Mouse (Mus musculus) brain, embryonic 14.5 days (tissue): ENCODE data around the gene Plk5. TPM values are rescaled to one million over a fixed set of nuclear protein-coding genes. Genes with fewer than 3 reads are reported as not detected.

Experiments
- DNase-seq: peaks from one replicate; pipeline ENCODE4 v3.0.0-alpha.2; 2011; ENCODE audit warnings: low read depth
- CTCF ChIP-seq: fragments of 200-500 bp; IDR thresholded peaks from 2 replicates; pipeline ENCODE4 v1.5.1; 2012; ENCODE audit warnings: inconsistent platforms, mild to moderate bottlenecking, moderate library complexity, borderline replicate concordance; ENCODE audit not compliant: insufficient read depth, insufficient read length; ENCODE audit errors: extremely low read depth
- POLR2A ChIP-seq: fragments of 200-500 bp; IDR thresholded peaks from 2 replicates; pipeline ENCODE4 v1.6.1; 2012; ENCODE audit warnings: mild to moderate bottlenecking, inconsistent platforms, borderline replicate concordance; ENCODE audit not compliant: poor library complexity, insufficient read depth, insufficient read length, severe bottlenecking; ENCODE audit errors: extremely low read depth
- polyA plus RNA-seq: library from polyadenylated mRNA; depleted of rRNA; stranded (reverse); fragments of >200 nt; gene quantifications from 2 replicates; pipeline ENCODE4 v1.2.3, GENCODE M21; 2012

The Plk5 gene
- polyA plus RNA-seq, 1 experiment = 3.9 TPM

DNA sequence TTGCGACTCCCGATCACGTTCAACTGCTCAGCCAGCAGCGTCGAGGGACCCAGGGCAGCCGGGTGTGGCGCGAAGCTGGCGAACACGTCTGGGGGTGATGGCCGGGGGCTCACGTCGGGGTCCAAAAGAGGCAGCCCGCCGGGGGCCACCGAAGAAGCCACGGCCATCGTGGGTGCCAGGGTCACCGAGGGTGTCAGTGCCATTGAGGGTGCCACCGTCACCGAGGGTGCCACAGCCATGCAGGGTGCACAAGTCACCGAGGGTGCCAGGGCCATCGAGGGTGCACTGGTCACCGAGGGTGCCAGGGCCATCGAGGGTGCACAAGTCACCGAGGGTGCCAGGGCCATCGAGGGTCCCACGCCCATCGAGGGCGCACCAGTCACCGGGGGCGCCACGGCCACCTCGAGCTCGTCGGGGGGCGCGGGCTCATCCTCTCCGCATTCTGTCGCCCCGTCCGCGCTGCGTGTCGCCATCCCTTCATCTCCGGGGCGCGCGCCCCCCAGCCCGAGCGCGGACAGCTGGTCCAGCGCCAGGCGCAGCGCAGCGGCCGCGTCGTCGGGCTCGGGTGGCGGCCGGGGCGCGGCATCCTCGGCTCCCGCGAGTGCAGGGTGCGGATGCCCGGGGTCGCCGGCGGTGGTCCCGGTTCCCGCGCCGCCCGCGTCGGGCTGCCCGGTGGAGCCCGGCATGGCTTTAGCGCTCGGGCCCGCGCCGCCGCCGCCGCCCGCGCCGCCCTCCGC, 30.6 kb downstream of the Plk5 start:
- TF ChIP-seq CTCF (no peak), POLR2A (no peak)
- DNase-seq = peak; percentile 20

DNA sequence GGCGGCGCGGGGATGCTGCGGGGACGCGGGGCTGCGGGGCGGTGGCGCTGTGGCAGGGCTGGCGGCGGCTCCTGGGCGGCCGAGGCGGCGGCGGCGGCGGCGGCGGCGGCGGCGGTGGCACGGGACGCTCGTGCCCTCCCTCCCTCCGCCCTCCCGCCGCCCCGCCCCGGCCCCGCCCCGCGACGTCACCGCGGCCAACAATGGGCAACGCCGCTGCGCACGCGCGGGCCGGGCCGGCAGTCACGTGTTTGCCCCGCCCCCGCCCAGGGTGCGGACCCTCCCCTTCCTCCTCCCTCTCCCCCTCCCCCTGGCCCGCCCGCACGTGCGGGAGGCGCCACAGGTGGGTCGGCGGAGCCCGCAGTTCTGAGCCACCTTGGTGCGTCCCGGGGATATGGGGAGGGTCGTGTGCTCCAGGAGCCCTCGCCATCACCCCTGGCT, 31.3 kb downstream of the Plk5 start, which contains the start of gene Mex3d:
Gene Mex3d, minus strand, starts transcription at position 138 of the 438 bp plus-strand sequence.
- peak; percentile 95 for DNase-seq
- TF ChIP-seq CTCF (no peak), POLR2A (peak; percentile 46; the same call in 1 of the 2 replicates)

DNA sequence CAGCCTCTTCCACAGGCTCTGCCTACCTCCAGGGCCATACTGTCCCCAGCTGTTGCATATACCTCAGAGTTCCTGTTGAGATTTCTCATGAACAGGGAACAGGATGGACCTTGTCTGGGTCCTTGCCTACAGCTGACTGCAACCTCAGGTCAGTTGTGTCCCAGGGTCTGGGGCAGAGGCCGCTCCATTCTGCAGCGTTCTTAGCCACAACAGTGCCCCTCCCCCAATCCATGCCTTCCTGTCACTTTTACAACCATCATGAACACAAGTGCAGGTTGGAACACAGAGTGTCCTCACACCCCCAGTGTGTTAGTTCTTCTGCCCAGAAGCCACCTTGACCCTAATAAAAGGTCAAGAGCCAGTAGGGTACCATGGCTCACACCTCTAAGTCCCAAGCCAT, 32.5 kb downstream of the Plk5 start:
- no peak for TF ChIP-seq CTCF
- TF ChIP-seq POLR2A = no peak
- no peak for DNase-seq

DNA sequence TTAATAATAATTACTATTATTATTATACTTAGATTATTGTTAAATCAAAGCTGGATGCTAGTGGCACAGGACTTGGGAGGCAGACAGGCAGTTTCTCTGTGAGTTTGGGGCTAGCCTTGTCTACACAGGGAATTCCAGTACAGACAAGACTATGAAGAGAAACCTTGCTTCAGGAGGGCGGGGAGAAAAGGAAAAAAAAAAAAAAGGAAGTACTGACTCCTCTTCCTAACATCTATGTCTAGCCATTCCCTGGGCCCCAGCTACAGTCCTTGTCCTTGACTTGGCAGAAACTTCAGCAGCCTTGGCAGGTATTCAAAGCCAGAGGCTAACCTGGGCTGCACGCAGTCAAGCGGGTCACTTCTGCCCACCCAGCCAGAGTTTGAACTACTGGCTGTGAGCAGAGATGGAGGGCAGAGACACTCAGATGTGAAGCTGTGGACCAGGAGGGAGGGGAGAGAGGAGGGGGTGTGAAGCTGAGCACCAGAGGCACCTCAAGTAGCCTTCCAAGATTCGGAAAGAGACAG, 33.0 kb downstream of the Plk5 start:
- DNase-seq = no peak
- TF ChIP-seq POLR2A (no peak), CTCF (no peak)

DNA sequence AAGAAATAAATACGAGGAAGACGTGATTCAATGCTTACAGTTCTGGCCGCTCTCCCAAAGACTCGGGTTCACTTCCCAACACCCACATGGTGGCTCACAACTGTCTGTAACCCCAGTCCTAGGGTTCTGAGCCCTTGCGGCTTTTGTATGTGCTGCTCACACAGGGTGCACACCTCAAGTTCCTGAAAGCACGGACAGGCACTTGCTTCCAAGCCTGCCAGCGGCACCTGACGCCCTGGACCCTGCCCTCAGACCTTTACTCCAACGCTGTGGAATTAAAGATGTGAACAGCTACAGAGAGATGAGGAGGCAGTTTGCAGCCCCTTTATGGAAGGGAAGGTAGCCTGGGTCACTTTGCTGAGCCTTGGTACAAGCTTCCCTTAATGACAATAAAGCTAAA, 34.4 kb downstream of the Plk5 start:
- no peak for DNase-seq
- no peak for TF ChIP-seq POLR2A
- TF ChIP-seq CTCF = no peak

DNA sequence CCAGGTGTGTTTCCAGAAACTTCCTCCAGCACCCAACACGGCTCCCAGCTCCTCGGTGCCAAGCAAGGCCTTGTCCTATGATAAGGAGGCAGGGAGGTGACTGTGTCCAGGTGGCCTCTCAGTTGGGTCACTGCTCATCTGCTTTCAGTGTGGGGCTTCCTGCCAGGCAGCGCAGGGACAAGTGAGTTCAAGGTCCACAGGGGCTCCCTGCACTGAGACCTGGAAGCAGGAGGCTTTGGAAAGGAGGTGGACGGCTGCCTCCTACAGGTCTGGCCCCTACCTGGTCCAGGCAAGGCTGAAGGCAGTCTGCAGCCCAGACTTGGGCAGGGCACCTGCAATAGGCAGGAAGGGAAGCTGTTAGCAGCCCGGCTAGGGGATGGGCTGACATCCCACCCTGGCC, 36.4 kb downstream of the Plk5 start:
- no peak for DNase-seq
- TF ChIP-seq CTCF (no peak), POLR2A (no peak)

DNA sequence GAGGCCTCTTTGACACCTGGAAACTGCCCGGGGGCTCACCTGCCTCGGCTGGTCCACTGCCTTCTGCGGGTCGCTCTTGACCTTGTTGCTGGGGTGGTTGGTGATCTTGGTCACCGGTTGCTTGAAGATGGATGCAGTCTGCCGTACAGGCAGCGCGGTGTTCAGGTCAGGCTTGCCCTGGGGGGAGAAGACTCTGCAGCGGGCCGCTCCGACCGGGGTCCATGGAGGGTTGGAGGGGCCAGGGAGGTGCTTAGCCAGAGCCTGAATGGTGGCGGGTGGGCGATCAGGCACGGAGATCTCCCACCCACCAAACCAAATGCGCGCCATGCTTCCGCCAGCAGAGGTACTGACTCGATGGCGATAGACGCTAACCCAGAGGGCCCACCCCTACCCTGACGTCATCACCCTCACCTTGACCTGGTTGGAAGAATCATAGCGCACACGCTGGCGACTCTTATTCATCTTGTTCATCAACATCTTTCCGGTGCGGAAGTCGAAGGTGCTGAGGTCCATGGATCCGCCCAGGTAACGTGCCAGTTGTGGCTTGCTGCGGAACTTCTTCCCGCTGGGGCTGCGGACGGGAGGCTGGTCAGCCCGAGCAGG, 38.9 kb downstream of the Plk5 start:
- DNase-seq = no peak
- TF ChIP-seq CTCF (no peak), POLR2A (no peak)

DNA sequence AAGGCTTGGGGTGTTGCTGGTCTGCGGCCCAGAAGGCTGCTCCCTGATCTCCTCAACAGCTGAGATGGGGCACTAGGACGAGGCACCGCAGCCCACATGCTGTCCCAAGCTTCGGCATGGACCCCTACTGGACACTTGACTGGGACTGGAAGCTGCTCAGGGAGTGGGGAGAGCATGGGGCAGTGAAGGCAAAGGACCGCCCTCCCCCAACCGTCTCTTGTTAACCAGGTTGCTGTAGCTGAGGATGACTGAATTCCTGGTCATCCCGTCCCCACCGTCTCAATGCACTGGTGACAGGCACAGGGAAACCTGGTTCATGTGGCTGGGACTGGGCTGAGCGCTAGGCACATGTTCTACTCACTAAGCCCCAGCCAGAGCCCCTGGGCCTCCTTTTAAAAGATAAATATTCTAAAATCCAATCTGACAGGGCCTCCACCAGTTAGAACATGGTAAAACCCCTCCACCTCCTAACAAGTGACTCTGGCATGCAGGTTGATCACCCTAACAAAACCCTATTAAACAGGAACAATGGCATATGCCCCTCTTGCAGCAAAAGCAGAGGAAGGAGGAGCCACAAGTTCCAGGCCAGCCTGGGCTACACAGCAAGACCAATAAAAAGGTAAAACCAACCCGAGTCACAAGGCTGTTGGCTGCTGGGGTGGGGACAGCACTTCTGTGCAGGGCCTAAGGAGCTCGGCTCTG, 40.7 kb downstream of the Plk5 start:
- TF ChIP-seq POLR2A (no peak), CTCF (no peak)
- DNase-seq = no peak

DNA sequence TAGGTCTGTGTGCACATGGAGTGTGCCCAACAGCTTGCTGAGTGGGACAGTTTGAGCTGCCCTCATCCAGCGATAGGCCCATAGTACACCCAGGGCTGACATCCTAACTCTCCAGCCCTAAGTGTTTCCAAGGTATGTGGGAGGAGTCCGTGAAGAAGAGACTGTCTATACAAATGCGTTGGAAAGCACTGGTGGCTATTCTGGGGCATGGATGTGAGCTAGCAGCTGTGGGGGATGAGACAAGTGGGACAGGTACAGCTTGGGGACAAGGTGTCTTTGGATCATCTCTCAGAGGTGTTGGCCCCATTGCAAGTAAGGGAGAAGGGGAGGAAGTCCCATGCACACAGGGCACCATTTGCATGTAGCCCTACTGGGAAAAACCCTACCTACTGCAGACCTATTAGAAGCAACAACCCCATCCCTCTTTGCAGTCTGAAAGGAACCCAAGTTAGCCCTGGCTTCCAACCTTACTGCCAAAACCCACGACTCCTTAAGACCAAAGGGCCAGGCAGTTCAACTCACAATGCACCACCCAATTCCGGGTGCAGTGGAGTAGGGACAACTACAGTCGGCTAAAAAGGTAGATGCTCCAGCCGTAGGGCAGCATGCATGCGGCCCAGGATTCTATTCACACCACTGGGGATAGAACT, 41.4 kb downstream of the Plk5 start:
- TF ChIP-seq CTCF (no peak), POLR2A (no peak)
- no peak for DNase-seq

DNA sequence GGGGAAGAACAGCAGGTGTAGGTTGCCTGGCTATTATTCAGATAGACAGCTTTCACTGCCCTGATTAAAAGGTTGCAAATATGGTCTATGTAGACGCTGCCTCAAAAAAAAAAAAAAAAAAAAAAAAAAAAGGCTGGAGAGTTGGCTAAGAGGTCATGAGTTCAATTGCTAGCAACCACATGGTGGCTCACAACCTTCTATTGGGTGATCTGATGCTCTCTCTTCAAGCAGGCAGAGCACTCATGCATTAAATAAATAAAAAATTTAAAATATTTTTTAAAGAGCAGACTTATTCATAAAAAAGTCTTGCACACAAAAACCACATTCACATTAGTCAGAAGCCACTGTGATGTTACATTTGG, 41.9 kb downstream of the Plk5 start:
- TF ChIP-seq POLR2A = no peak
- no peak for TF ChIP-seq CTCF
- no peak for DNase-seq

DNA sequence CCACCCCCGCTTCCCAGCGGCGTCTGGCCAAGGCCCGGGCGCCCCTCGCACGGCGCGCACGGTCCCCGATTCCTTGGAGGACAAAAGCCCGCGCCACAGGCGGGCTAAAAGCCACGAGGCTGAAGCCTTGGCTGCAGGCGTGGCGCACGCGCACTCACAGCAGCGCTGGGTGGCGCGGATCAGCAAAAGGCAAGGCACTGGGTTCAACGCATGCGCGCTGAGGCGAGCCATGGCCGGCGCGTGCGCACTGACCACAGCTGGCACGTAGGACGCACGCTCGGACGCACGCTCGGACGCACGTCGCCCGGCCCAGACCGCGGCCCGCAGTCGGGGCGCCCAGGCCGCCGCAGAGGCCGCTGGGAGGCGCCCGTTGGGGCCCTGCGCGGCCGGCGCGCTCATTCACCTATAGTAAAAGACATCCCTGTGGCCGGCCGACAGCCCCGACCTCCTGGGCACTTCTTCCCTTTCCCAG, 42.5 kb downstream of the Plk5 start:
- TF ChIP-seq POLR2A (peak; percentile 73), CTCF (no peak)
- DNase-seq = peak; percentile 99
